Mouse (Mus musculus): ENCODE data around the gene Rbfox3.

Gene Rbfox3

DNA sequence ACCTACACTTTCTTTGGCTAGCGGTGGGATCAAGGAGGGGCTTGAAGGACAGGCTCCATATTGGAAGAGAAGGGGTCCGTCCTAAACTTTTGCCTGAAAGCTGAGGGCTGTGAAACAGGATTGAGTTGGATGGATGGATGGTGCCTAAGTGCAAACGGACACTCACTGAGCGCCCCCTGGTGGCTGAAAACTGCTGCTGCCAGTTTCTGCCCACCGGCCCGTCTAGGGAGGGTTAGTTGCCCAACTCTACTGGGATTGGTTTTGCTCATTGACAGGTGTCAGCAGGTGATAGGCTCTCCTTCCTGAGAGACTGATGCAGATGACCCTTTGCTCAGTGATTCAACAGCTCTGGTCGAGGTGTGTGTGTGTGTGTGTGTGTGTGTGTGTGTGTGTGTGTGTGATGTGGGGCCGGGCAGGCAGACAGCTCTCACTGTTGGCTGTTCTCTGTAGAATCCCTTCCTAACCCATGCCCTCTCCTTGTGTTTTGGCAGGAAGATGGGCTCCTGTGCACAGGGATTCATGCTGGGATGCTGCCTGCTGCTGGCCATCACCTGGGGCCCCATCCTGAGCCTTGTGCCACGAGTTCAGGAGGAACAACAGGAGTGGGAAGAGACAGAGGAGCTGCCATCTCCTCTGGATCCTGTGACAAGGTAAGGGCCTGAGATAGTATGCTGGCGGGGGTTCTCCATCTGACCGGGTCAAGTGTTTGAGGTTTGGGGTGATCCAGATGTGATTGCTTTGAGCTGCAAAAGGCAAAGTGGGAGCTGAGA, 468.0 kb downstream of the Rbfox3 start:
- DNase-seq (ENCODE audit: low spot score), result no peak

DNA sequence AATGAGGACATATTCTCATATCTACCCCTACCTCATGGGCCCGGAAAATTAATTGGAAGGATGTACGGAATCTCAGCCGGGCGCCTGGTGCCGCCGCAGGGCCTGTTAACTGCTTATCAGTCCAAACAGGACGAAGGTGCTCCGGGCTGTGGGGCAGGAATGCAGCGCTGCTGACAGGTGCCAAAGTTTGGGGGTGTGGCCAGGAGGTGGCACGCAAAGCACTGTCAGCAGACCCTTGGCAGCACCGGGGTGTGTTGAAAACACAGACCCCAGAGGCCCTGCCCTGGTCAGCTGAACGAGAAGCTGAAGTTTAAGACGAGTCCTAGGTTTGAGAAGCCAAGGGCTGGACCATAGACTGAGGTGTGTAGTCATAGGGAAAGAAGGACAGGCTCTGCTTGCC, 468.7 kb downstream of the Rbfox3 start:
- DNase-seq (ENCODE audit: low spot score), result no peak
